Mouse (Mus musculus) intestine, embryonic 15.5 days (tissue): ENCODE measurements around the gene Cped1. TPM values are rescaled to one million over a fixed set of nuclear protein-coding genes. Genes with fewer than 3 reads are reported as not detected.

Experiments
- ATAC-seq: fragments of 200-750 bp; cut with Nextera tagmentation; 2 replicates; pipeline ENCODE4 v1.8.0; 2017; ENCODE audit warnings: moderate TSS enrichment, moderate library complexity
- H3K27ac ChIP-seq: fragments of 300-500 bp; sonication (generic); 2 replicates; pipeline ENCODE4 v1.5.1; 2015; ENCODE audit warnings: mild to moderate bottlenecking, inconsistent platforms
- H3K27me3 ChIP-seq: fragments of 300-500 bp; sonication (generic); replicated peaks from 2 replicates; pipeline ENCODE4 v1.6.1; 2015; ENCODE audit warnings: inconsistent platforms
- H3K36me3 ChIP-seq: fragments of 300-500 bp; sonication (generic); 2 replicates; pipeline ENCODE4 v1.6.1; 2015; ENCODE audit warnings: inconsistent platforms
- H3K4me1 ChIP-seq: fragments of 300-500 bp; sonication (generic); replicated peaks from 2 replicates; pipeline ENCODE4 v1.6.1; 2015; ENCODE audit warnings: inconsistent platforms
- H3K4me2 ChIP-seq: fragments of 300-500 bp; sonication (generic); replicated peaks from 2 replicates; pipeline ENCODE4 v1.6.1; 2015; ENCODE audit warnings: mild to moderate bottlenecking, inconsistent platforms
- H3K4me3 ChIP-seq: fragments of 300-500 bp; sonication (generic); replicated peaks from 2 replicates; pipeline ENCODE4 v1.5.1; 2015; ENCODE audit warnings: inconsistent platforms
- H3K9ac ChIP-seq: fragments of 300-500 bp; sonication (generic); 2 replicates; pipeline ENCODE4 v1.6.1; 2015; ENCODE audit warnings: inconsistent platforms
- H3K9me3 ChIP-seq: fragments of 300-500 bp; sonication (generic); 2 replicates; pipeline ENCODE4 v1.6.1; 2016; ENCODE audit warnings: inconsistent platforms
- WGBS: fragments of 180-500 bp; shearing (Covaris S2); methylation state at CpG from one replicate; pipeline ENCODE4 v1.1.7; 2015; 5-methylcytosine and 5-hydroxymethylcytosine counted together
- polyA plus RNA-seq: library from polyadenylated mRNA; unstranded; fragments of >200 nt; fragmentation: Nextera tagmentation; extraction: Ambion mirVana; gene quantifications from 2 replicates; pipeline ENCODE4 v1.2.1, GENCODE M21; 2015

The Cped1 gene
- polyA plus RNA-seq, 1 experiment from 2014 or later: 20.7 TPM

- 56% methylated on average over 8 of the region's 8 CpGs for WGBS
- no peaks in the 10 kb centered on the region for H3K4me1 ChIP-seq
- no peak overlapping the region for H3K4me2 ChIP-seq
- H3K9me3 ChIP-seq: no peaks in the 10 kb centered on the region
- no peak overlapping the region for H3K9ac ChIP-seq
- ATAC-seq: no peak
- H3K4me3 ChIP-seq: no peak overlapping the region
- H3K27ac ChIP-seq: no peak overlapping the region
- H3K27me3 ChIP-seq: no peaks in the 10 kb centered on the region
- no peaks in the 10 kb centered on the region for H3K36me3 ChIP-seq
These were observed 33.2 kb downstream of the Cped1 start for GRCm38 (mm10) chr6:22018768-22019445.

- no peak overlapping the region for H3K4me3 ChIP-seq
- H3K9ac ChIP-seq: no peak overlapping the region
- WGBS: 53% methylated on average over 10 of the region's 10 CpGs
- H3K9me3 ChIP-seq: no peaks in the 10 kb centered on the region
- no peaks in the 10 kb centered on the region for H3K4me1 ChIP-seq
- no peak overlapping the region for H3K27ac ChIP-seq
- no peaks in the 10 kb centered on the region for H3K27me3 ChIP-seq
- no peaks in the 10 kb centered on the region for H3K36me3 ChIP-seq
- H3K4me2 ChIP-seq: no peak overlapping the region
- no peak for ATAC-seq
These were observed 33.9 kb downstream of the Cped1 start for GRCm38 (mm10) chr6:22019637-22020036.

- 60% methylated on average over 5 of the region's 5 CpGs for WGBS
- no peak overlapping the region for H3K4me2 ChIP-seq
- H3K4me1 ChIP-seq: 0 out of 2 replicates have a peak, but pooled peaks cover 3% of the 10 kb centered on the region
- ATAC-seq: no peak
- no peak overlapping the region for H3K4me3 ChIP-seq
- no peak overlapping the region for H3K27ac ChIP-seq
- no peak overlapping the region for H3K9ac ChIP-seq
- no peaks in the 10 kb centered on the region for H3K9me3 ChIP-seq
- H3K36me3 ChIP-seq: no peaks in the 10 kb centered on the region
- H3K27me3 ChIP-seq: no peaks in the 10 kb centered on the region
These were observed 35.0 kb downstream of the Cped1 start for GRCm38 (mm10) chr6:22020696-22021095.

- 81% methylated on average over 3 of the region's 3 CpGs for WGBS
- no peak overlapping the region for H3K4me3 ChIP-seq
These were observed 35.6 kb downstream of the Cped1 start for GRCm38 (mm10) chr6:22021315-22021714.

GRCm38 (mm10) chr6:22024168-22024567 is 38.5 kb downstream of the Cped1 start:
- no peak overlapping the region for H3K27ac ChIP-seq
- H3K27me3 ChIP-seq: no peaks in the 10 kb centered on the region
- no peaks in the 10 kb centered on the region for H3K36me3 ChIP-seq
- H3K4me2 ChIP-seq: no peak overlapping the region
- H3K9me3 ChIP-seq: no peaks in the 10 kb centered on the region
- 0 out of 2 replicates have a peak, but pooled peaks cover 3% of the 10 kb centered on the region for H3K4me1 ChIP-seq
- ATAC-seq: no peak
- 90% methylated on average over 2 of the region's 2 CpGs for whole genome bisulfite sequencing
- H3K4me3 ChIP-seq: no peak overlapping the region
- H3K9ac ChIP-seq: no peak overlapping the region

More at GRCm38 (mm10) chr6:22021315-22021714, 35.6 kb downstream of the Cped1 start:
- H3K4me2 ChIP-seq: no peak overlapping the region
- no peaks in the 10 kb centered on the region for H3K36me3 ChIP-seq
- no peak overlapping the region for H3K27ac ChIP-seq
- ATAC-seq: no peak
- 0 out of 2 replicates have a peak, but pooled peaks cover 3% of the 10 kb centered on the region for H3K4me1 ChIP-seq
- no peaks in the 10 kb centered on the region for H3K9me3 ChIP-seq
- H3K27me3 ChIP-seq: no peaks in the 10 kb centered on the region
- H3K9ac ChIP-seq: no peak overlapping the region

GRCm38 (mm10) chr6:22025584-22026357 is 40.1 kb downstream of the Cped1 start:
- Histone ChIP-seq H3K27ac (no peak overlapping the region), H3K4me3 (peak overlapping the region; percentile 11; the same call in 1 of the 2 replicates), H3K9ac (no peak overlapping the region), H3K9me3 (no peaks in the 10 kb centered on the region), H3K36me3 (no peaks in the 10 kb centered on the region), H3K4me1 (0 out of 2 replicates have a peak, but pooled peaks cover 3% of the 10 kb centered on the region), H3K4me2 (peak overlapping the region; percentile 52), H3K27me3 (no peaks in the 10 kb centered on the region)
- peak; percentile 82 for ATAC-seq
- WGBS: 14% methylated on average over 17 of the region's 17 CpGs

- Histone ChIP-seq H3K4me1 (0 out of 2 replicates have a peak, but pooled peaks cover 3% of the 10 kb centered on the region), H3K27me3 (no peaks in the 10 kb centered on the region), H3K4me2 (peak overlapping the region; percentile 52), H3K27ac (no peak overlapping the region), H3K36me3 (no peaks in the 10 kb centered on the region), H3K9me3 (no peaks in the 10 kb centered on the region), H3K4me3 (no peak overlapping the region), H3K9ac (no peak overlapping the region)
- 0 out of 2 replicates have a peak, but pooled peaks have one; percentile 31 for ATAC-seq
- WGBS: 38% methylated on average over 4 of the region's 4 CpGs
These were observed 40.6 kb downstream of the Cped1 start for GRCm38 (mm10) chr6:22026358-22026673.

- no peak overlapping the region for H3K27ac ChIP-seq
- H3K36me3 ChIP-seq: no peaks in the 10 kb centered on the region
- no peak overlapping the region for H3K9ac ChIP-seq
- H3K4me3 ChIP-seq: no peak overlapping the region
- H3K27me3 ChIP-seq: no peaks in the 10 kb centered on the region
- ATAC-seq: no peak
- 0 out of 2 replicates have a peak, but pooled peaks cover 3% of the 10 kb centered on the region for H3K4me1 ChIP-seq
- H3K9me3 ChIP-seq: no peaks in the 10 kb centered on the region
- WGBS: 80% methylated on average over 9 of the region's 9 CpGs
- H3K4me2 ChIP-seq: no peak overlapping the region
These were observed 41.3 kb downstream of the Cped1 start for GRCm38 (mm10) chr6:22026761-22027594.

- no peak overlapping the region for H3K4me2 ChIP-seq
- H3K36me3 ChIP-seq: no peaks in the 10 kb centered on the region
- H3K4me1 ChIP-seq: 0 out of 2 replicates have a peak, but pooled peaks cover 3% of the 10 kb centered on the region
- H3K9me3 ChIP-seq: no peaks in the 10 kb centered on the region
- 92% methylated on average over 2 of the region's 2 CpGs for WGBS
- ATAC-seq: no peak
- no peak overlapping the region for H3K4me3 ChIP-seq
- no peak overlapping the region for H3K9ac ChIP-seq
- no peaks in the 10 kb centered on the region for H3K27me3 ChIP-seq
- H3K27ac ChIP-seq: no peak overlapping the region
These were observed 42.1 kb downstream of the Cped1 start for GRCm38 (mm10) chr6:22027854-22028253.

GRCm38 (mm10) chr6:22030381-22030780 is 44.7 kb downstream of the Cped1 start:
- 72% methylated on average over 7 of the region's 7 CpGs for WGBS
- H3K27ac ChIP-seq: no peak overlapping the region
- ATAC-seq: no peak

GRCm38 (mm10) chr6:22033188-22033587 is 47.5 kb downstream of the Cped1 start:
- H3K4me2 ChIP-seq: no peak overlapping the region
- ATAC-seq: no peak
- no peaks in the 10 kb centered on the region for H3K9me3 ChIP-seq
- H3K9ac ChIP-seq: no peak overlapping the region
- WGBS: 67% methylated on average over 4 of the region's 4 CpGs
- no peaks in the 10 kb centered on the region for H3K36me3 ChIP-seq
- no peak overlapping the region for H3K4me3 ChIP-seq
- no peaks in the 10 kb centered on the region for H3K27me3 ChIP-seq
- no peaks in the 10 kb centered on the region for H3K4me1 ChIP-seq
- no peak overlapping the region for H3K27ac ChIP-seq

More at GRCm38 (mm10) chr6:22030381-22030780, 44.7 kb downstream of the Cped1 start:
- Histone ChIP-seq H3K27me3 (no peaks in the 10 kb centered on the region), H3K4me3 (no peak overlapping the region), H3K4me2 (no peak overlapping the region), H3K9ac (no peak overlapping the region), H3K9me3 (no peaks in the 10 kb centered on the region), H3K36me3 (no peaks in the 10 kb centered on the region), H3K4me1 (no peaks in the 10 kb centered on the region)

- H3K36me3 ChIP-seq: no peaks in the 10 kb centered on the region
- H3K27me3 ChIP-seq: no peaks in the 10 kb centered on the region
- no peak overlapping the region for H3K4me3 ChIP-seq
- H3K9me3 ChIP-seq: no peaks in the 10 kb centered on the region
- no peaks in the 10 kb centered on the region for H3K4me1 ChIP-seq
- 56% methylated on average over 6 of the region's 6 CpGs for WGBS
- ATAC-seq: no peak
- H3K27ac ChIP-seq: no peak overlapping the region
- H3K9ac ChIP-seq: no peak overlapping the region
- no peak overlapping the region for H3K4me2 ChIP-seq
These were observed 49.7 kb downstream of the Cped1 start for GRCm38 (mm10) chr6:22035408-22035807.
